Mouse (Mus musculus): ENCODE results near the gene Mtss1l.

Gene Mtss1l

DNA sequence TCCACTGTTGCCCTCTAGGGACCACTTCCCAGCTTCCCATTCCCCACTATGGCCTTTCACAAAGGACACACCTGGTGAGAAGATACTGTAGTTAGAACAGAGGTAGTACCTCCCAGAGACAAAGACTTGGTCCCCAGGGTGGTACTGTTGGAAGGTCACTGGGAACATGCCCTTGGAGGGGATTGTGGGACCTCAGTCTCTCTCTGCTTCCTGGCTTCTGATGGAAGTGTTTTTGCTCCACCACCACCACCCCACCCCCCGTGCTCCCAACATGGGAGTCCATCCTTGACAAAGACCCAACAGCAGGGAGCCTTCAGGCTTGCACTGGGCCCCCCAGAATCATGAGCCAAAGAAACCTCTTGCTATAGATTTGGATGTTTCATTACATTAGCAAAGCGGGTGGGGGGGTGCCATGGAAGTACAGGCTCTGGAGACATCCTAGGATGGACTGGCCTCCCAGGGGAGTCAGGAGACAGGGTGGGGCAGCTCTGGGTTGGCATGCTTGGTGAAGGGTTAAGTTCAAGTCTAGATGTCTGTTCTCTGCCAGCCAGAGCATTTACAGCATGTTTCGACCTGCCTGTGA is 14.9 kb upstream of the Mtss1l start:
- DNase-seq (ENCODE audit: low spot score): no peak

DNA sequence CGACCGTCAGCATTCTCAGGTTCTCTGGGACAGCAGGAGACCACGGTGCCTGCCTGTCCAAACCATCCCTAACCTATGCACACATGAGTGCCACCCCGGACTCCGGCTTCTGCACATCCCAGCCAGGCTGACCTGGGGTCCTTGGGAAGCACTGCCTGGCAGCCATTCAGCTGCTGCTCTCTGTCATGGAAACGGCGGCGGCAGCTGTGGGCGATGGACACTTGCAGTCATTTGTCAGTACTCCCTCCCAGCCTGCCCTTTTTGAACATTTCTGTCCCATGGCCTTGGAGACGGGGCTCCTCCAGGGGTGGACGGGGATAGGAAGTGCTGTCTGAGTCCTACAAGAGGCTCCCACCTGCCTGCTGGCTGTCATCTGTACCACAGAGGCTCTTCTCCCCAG is 12.8 kb upstream of the Mtss1l start:
- DNase-seq (ENCODE audit: low spot score): no peak

DNA sequence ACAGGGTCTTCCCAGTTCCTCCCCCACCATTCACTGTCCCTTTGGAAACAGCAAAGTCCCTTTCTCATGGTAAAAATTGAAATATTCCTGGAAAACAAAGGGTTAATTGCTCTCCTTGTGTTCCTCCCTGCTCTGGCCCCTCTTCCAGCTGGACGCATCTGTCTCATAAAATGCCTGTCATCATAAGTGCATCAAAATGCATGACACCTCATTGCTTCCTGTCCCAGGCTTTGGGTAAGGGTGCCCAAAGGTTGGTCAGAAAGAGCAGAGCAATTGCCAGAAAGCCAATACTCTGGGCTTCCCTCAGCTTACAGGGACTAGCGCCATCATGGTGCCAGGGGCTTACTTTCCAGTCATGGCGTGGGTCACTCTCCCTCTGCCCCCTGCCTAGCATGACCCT is 10.7 kb upstream of the Mtss1l start:
- DNase-seq (ENCODE audit: low spot score): no peak

DNA sequence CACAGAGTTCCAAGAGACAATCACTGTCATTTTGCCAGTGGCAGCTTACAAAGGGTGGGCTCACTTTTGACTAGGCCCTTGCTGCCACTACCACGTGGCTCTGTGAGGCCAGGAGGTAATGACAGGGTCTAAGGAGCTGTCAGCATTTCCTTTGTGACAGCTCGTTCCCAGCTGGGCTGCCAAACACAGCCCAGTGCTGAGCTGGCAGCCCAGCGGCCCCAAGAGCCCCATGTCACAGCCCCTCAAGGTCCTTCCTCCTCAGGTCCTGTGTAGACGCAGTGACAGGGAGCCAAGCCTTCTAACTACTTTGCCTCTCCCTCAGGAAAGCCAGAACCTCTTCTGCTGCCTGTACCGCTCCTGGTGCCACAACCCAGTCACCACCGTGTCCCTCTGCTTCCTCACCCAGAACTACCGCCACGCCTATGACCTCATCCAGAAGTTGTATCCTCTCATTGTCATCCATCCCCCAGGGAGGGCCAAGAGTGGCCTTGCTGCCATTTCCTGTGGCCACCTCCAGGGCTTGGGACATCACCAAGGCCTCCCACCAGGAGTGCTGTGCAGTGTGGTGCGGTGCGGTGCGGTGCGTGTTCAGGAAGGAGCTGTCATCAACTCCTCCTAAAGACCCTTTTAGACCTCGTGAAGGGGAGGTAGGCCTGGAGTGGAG is 9.9 kb upstream of the Mtss1l start:
- DNase-seq (ENCODE audit: low spot score): no peak

DNA sequence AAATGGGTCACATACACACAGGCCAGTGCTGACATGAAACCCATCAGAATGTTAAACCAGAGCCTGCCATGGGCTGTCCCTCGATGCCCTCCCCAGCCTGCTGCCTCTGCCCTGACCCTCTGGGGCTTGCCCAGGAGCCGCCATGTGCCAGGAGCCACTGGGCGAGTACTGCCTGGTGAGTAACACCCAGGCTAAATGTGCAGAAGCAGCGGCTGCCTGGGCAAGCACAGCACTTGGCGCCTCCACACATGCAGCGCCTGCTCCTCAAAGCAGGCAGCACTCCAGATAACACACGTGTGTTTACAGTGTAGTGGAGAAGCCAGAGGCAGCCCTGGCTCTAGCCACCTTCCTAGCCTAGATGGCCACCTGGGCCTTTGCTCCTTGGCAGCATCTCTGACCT is 8.2 kb upstream of the Mtss1l start:
- no peak for DNase-seq (ENCODE audit: low spot score)

DNA sequence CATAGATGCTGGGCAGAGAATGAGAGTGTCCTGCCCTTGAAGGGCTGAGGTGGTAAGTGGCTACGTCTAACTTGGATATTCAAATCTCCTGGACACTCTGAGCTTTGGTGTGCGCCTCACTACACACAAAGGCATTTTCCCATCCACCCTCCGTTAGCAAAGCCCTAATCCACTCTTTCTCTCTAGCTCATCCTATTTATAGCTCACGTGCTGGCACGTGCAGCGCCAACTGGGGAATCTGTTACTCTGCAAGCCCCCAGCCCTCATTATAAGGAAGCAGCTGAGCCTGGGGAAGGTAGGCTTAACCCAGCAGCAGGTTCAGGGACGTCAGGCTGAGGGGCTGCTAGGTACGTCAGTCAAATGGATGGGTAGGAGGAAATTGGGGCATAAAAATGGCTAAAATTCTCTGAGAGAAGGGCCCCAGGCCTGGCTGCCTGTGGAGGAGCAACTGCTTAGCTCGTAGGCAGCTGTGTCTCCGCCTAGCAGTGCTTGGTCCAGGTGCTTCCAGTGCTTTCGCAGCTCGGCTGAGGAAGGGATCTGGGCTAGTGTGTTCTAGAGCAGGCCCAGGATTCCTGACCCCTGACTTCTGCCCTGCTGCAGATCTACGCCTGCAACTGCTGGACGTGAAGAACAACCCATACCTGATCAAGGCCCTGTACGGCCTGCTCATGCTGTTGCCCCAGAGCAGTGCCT is 6.3 kb upstream of the Mtss1l start:
- DNase-seq (ENCODE audit: low spot score): no peak

DNA sequence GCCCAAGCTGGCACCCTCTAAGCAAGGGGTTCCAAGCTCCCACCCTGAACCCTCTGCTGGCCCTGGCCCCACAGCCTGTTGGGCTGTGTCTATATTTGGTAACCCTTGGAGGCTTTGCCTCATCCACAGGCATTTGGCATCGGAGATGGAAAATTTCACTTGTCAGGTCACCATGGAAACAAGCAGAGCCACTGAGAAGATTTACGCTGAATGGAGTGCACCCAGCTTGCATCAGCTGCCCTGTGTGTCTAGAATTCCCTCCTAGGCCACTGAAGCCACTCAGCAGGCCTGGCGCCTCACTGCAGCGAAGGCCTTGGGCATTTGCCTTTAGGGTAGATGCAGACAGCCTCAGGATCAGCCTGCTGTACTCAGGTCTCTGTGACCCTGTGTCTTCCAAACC is 5.2 kb upstream of the Mtss1l start:
- no peak for DNase-seq (ENCODE audit: low spot score)

DNA sequence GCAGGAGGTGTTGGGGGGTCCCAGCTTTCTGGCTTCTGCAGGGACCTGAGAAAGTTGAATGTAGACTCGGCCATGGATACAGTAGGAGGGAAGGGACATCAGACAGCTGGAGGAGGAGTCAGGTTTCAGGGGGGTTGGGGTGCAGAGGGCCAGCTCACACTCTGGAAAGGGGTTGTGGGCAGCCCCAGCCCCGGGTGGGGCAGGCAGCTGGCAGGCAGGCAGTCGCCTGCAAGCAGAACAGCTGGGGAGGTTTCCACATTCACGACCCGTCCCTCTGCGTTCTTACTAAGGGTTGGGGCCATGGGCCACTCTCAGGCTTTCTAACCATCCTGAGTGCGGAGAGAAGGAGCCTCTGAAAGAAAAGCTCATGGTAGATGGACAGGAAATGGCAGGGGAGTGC is 4.1 kb upstream of the Mtss1l start:
- no peak for DNase-seq (ENCODE audit: low spot score)

DNA sequence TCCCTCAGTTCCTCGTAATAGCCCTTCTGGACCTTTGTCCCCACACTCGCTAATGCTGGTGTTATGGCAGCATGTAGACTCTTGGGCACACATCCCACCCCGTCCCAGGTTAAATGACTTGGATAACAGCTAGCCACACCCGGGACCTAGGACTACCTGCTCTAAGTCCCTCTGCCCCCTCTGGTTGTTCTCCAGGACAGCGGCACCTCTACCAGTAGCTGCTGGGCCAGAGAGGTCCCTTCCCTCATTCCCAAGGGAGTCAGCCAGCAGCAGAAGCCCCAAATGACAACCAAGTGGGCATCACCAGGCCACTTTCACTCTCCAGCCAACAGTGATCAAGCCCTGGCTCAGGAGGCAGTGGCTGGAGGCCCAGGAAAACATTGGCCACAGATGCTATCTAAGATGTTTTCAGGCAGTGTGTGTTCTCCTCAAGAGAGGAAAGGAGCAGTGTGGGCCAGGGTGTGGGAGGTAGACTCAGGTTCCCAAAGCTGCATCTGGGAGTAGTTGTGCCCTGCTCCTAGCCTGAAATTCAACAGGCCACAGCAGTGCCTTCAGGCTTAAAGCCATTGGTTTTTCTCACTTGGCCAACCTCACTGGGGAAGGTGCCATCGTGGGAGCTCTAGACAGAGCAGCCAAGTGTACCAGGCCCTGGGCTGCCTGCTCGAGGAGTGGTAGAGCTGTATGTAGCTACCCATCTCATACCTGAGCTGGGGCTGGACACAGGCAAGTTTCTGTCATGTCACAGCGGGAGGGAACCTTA is 2.9 kb upstream of the Mtss1l start:
- DNase-seq (ENCODE audit: low spot score): no peak

DNA sequence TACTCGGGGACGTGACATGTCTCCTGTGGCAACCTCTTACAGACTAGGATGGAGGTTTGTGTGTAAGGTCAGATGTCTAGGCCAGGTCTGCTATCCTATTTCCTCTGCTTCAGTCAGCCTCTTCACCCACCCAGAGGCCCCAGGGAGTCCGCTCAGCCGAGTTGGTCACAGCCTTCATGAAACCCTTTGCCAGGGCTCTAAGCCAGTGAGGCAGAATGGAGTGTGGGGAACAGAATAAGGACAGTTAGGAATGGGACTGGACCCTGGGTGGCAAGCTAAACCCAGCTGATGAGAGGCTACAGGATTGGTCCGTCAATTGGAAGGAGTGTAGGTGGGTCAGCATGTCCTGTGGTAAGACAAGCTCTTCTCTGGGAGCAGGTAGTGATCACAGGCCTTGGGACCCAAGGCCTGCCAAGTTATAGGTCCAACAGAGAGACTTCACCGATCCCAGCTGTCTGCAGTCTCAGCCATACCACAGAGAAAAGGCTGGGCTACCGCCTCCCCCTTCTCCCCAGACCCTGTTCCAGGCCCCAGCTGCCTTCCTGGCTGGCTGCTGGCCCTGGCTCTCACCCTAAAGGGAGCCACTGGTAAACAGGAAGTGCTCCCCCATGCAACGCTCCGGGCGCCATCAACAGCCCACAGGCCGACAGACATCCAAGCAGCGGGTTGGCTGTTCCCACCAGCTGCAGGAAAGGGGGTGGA is 2.2 kb upstream of the Mtss1l start:
- DNase-seq (ENCODE audit: low spot score): no peak

DNA sequence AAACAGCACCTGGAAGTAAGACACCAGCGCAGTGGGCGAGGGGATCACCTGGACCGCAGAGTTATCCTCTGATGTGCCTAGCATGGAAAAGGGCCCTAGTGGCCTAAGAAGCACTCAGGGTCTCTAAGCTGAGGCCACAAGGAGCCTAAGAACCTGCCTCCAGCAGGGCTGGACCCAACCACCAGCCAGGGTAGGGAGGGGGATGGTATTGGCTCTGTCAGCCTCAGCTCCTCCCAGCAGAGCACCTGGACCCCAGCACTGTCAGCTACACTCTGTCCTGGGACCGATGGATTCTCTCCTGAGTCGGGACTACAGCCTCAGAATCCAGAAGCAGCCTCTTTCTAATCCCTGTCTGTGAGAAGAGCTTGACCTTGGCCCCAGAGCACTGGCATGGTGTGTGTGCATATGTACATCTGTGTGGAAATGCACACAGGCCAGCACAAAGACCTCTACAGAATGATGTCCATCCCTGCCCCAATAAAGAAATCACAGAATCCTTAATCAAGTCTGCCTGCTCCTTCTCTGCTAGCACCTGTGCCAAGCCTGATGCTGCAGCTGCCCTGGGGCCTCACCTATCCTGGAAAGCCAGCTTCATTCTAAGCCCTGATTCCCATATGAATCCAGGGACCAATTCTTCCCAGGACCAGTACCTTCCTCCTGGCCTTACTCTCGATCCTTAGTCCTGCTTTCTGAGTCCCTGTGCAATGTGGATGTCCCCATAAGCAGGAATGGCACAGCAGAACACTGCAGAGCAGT is 1.2 kb upstream of the Mtss1l start:
- DNase-seq (ENCODE audit: low spot score): no peak

DNA sequence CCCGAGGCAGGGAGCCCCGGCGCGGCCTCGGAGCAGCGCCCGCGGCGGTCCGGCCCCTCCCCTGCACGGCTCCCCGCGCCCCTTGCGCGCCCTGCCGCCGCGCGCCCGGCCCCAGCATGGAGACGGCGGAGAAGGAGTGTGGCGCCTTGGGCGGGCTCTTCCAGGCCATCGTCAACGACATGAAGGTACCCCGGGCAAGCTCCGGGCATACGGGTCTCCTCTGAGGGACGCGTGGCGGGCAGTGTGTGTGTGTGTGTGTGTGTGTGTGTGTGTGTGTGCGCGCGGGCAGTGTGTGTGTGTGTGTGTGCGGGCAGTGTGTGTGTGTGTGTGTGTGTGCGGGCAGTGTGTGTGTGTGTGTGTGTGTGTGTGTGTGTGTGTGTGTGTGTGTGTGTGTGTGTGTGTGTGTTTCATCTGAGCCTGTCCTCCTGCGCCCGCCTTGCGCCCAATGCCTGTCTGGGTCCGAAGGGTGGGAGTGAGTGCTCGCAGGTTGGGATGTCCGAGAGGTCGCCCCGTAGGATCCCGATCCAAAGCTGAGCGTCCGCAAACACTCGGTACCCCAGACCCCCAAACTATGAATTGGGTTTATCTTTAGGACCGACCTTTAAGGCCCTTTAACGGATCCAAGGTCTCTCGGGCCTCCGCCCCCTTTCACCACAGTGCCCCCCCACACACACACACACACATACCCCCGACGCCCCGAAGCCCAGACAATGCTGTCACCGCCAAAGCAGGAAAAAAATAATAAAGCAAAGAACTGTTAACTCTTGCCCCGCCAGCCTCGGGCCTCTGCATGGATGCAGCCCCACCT is 534 bp downstream of the Mtss1l start:
- DNase-seq (ENCODE audit: low spot score): no peak

DNA sequence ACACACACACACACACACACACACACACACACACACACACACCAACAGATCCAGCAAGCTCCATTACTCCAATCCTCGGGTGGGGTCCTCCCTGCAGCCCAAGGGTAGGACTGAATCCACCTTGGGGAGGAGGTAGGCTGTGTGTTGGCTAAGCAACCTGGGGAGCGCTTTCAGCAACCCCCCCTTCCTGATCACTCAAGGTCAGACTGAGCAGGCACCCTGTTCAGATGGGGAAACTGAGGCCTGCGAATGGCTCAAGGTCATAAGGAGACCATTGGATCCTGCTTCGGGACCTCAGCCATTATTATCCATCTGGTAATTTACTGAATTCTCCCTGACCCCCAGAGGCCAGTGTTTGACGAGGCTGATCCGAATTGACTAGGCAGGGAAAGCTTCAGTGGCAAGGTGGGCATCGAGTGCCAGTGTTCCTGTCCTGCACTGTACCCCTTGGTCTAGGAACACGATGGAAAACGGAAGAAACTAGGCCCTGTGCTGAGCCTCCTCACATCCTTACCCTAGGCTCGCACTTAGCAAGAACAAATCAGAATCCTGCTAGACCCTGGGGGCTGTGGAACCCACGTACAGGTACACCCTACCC is 1.2 kb downstream of the Mtss1l start:
- no peak for DNase-seq (ENCODE audit: low spot score)

DNA sequence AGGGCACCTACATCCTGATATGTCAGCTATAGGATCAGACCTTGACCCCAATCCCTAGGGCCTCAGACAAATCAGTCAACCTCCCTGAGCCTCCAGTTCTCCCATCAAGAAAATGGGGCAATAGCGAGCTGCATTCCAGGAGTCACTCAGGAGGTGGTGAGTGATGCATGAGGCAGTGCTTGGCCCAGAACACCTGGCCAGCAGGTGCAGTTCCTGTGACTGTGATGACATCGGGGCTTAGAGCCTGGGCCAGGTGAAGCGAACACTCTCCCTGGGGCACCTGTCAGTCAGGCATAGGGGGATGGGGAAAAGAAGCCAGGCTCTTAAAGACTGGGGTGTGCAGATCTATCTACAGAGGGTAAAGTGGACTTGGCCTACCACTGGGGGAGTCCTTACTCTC is 3.2 kb downstream of the Mtss1l start:
- DNase-seq (ENCODE audit: low spot score): no peak

DNA sequence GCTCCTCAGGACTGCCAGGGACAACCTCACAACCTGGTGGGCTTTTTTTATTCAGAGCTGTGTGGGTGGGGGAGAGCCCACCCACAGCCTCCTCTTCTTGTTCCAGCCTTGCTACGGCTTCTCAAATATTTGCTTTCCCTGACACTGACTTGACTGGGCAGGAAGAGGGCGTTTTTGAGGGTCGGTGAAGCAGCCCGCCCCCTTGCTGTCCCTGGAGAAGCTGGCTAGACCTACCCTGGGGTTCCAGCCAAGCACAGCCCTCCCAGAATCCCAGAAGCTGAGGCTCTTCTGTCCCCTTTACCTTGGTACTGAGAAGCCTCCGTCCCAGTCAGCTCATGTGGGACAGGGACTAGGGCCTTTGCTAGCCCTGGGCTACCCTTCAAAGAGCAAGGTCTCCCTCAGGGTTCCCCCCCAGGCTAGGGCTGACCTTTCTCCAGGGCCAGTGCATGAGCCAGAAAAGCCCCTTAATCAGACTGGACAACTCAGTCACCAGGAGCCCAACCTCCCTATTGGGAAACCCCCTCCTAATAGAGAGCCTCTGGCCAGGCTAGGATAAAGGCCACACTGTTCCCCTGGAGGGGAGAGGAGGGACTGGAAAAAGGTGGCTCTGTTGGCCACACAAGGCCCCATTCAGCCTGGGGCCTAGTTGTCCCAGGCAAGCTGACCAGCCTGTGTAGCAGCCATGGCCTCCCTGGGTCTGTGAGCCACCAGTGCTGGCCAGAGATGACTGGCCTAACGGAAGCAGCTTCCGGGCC is 4.0 kb downstream of the Mtss1l start:
- DNase-seq (ENCODE audit: low spot score): no peak

DNA sequence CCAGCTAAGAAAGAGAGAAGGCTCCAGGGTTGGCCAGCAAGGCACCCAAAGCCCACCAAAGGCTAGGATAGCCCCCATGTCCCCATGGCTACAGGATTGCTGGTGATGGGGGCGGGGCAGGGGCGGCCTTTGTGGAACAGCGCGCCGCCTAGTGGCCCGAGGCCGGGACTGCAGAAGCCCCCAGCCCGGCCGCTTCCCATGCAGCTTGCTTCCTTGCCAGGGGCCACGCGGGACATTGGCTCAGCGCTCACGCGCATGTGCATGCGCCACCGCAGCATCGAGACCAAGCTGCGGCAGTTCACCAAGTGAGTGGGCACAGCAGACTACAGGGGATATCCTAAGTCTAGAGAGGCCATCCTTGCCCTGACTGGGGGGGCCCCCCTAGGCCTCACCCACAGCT is 5.6 kb downstream of the Mtss1l start:
- DNase-seq (ENCODE audit: low spot score): no peak

DNA sequence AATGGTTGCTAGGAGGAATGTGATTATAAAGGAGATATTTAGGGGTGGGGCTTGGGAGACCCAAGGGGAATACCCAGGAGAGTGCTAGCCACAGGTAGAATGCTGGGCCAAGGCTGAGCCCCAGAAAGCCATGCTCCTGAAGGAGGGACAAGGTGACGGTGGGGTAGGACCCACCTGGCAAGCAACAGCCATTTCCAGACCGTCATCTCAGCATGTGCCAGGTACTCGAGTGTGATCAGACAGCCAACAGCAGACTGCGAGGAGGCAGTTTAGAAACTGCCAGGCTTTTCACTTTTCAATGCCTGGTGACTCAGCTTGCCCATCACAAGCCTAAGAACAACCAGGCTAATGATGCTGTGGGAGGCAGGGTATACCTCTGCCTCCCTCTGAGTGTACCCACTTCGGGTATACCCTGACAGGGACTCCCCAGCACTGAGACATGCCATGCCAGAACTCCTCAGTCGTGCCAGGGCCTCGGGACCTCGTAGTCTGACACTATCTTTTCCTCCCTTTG is 10.1 kb downstream of the Mtss1l start:
- DNase-seq (ENCODE audit: low spot score): no peak

DNA sequence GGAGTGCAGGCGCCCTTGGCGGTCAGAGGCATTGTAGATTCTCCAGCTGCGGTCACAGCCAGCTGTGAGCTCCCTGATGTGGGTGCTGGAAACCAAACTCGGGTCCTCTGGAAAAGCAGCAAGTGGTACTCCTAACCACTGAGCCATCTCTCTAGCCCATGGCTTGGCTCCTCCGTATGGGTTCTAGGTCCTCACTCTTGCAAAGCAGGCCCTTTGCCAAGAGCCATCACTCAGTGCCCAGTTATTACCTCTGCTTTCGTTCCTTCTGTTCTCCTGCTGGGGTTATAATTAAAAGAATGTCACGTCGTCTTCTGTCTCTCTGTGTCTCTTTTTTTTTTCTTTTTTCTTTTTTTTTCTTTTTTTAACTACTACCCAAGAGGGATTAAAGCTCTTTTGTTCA is 11.8 kb downstream of the Mtss1l start:
- DNase-seq (ENCODE audit: low spot score): no peak

DNA sequence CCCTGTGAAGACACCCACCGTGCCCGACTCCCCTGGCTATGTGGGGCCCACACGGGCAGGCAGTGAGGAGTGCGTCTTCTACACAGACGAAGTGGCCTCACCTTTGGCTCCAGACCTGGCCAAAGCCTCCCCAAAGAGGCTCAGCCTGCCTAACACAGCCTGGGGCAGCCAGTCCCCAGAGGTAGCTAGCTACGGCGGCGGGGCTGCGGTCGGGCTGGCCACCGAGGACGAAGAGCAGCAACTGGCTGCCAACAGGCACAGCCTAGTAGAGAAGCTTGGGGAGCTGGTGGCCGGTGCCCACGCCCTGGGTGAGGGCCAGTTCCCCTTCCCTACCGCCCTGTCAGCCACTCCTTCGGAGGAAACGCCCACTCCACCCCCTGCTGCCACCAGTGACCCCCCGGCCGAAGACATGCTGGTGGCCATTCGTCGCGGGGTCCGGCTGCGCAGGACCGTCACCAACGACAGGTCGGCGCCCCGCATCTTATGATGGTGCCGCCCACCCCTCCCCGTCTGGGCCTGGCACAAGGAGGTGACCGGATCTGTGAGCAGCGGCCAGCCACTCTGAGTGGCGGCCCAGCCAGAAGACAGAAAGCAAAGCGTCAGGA is 17.4 kb downstream of the Mtss1l start:
- no peak for DNase-seq (ENCODE audit: low spot score)

Data from spleen, adult 12 weeks (tissue).